Mouse (Mus musculus) CH12F3 (cell line): ENCODE data around the gene Cacfd1.

ENCODE experiments used
- in situ Hi-C: fragments of 300-500 bp; cut with MboI; formaldehyde crosslinking; loops from 2 replicates; pipeline ENCODE4 v1.14.3; 2020; ENCODE audit warnings: low sequenced_read_pairs

Cacfd1 gene

DNA sequence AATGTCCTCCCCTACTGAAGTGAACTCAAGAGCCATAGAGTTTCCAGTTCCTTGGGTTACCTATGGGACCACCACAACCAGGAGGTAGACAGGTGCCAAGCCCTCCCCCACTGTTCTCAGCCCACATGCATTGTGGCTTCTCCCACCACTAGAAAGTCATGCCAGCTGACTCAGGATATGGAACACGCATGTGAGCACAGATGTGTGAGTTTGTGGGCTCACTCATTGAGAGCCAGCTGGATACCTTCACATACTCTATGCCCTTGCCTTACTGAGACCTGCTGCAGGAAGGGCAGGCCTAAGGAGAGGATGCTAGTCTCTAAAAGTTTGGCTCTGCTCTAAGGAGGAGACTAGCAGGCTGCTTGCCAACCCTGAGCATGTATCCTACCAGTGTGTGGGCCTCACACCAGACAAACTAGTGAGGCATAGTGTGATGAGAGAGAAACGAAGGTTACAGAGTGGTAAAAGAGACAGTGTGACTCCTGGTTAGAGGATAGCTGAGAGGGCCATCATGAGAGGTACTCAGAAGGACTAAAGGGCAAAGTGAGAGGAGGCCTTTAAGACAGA is 60.6 kb downstream of the Cacfd1 start:
- in situ Hi-C loops = no loop called here
